ENCODE assay signal across 17 mouse cellular contexts in genomic region chr6:4733208-4733607, GRCm38 (mm10). TPM values are rescaled to one million over a fixed set of nuclear protein-coding genes. Genes with fewer than 3 reads are reported as not detected.
DNase-seq lines count a peak whose midpoint lies in the region; ATAC-seq lines count a peak whose summit lies in the region.
"Had no signal": no experiment of that assay in that cellular context is flagged by ENCODE, and none has a peak within 500 bp of the region (broad histone marks: within the 10 kb centered on the region; RNA-seq: fewer than 3 reads in every experiment).

No protein-coding gene starts in this region.

- DNase-seq in heart, adult 9 months (ENCODE audit: low spot score in 2 of 2), result no peak
- DNase-seq in midbrain, embryonic 10.5 days (ENCODE audit: low spot score), result no peak
- DNase-seq in ZHBTc4 (ENCODE audit: low read depth, low spot score), result peak; percentile 76
- DNase-seq in mesoderm, embryonic 11.5 days (ENCODE audit: low read depth, low spot score), result peak; percentile 61
- no peak for DNase-seq in layer of hippocampus, adult 8-10 months (ENCODE audit: low spot score in 2 of 2)
- no peak for DNase-seq in lung, postnatal 36 days
- DNase-seq: cerebellum, adult 8-10 months; kidney, postnatal 36 days; lung, embryonic 14.5 days; thymus, postnatal 36 days had no signal

- no peaks in the 10 kb centered on the region for H3K9me3 ChIP-seq in heart, embryonic 14.5 days (ENCODE audit: control insufficient read depth, low read length)
- no peaks in the 10 kb centered on the region for H3K9me3 ChIP-seq in midbrain, embryonic 10.5 days (replicated peaks)
- H3K9me3 ChIP-seq in midbrain, embryonic 15.5 days, result no peaks in the 10 kb centered on the region
- H3K9me3 ChIP-seq: embryonic facial prominence, embryonic 15.5 days; G1E; neural tube, embryonic 12.5 days had no signal

- no peak overlapping the region for H3K4me3 ChIP-seq in heart, embryonic 14.5 days (ENCODE audit: control insufficient read depth in 1 of 2, insufficient read depth in 1 of 2, low read depth in 1 of 2, low read length in 2 of 2)
- H3K4me3 ChIP-seq in midbrain, embryonic 10.5 days, result no peak overlapping the region
- no peak overlapping the region for H3K4me3 ChIP-seq in midbrain, embryonic 15.5 days
- H3K4me3 ChIP-seq: embryonic facial prominence, embryonic 15.5 days; neural tube, embryonic 12.5 days had no signal

- no peaks in the 10 kb centered on the region for H3K27me3 ChIP-seq in heart, embryonic 14.5 days (ENCODE audit: control insufficient read depth, insufficient read depth, low read length)
- H3K27me3 ChIP-seq in midbrain, embryonic 10.5 days (ENCODE audit: low read depth, poor library complexity, severe bottlenecking), result no peaks in the 10 kb centered on the region
- H3K27me3 ChIP-seq in midbrain, embryonic 15.5 days (replicated peaks), result no peaks in the 10 kb centered on the region
- H3K27me3 ChIP-seq: embryonic facial prominence, embryonic 15.5 days; neural tube, embryonic 12.5 days had no signal

- H3K4me2 ChIP-seq in heart, embryonic 14.5 days (ENCODE audit: low read length), result peak overlapping the region; percentile 17; the same call in 1 of the 2 replicates
- H3K4me2 ChIP-seq in midbrain, embryonic 15.5 days, result no peak overlapping the region
- H3K4me2 ChIP-seq: embryonic facial prominence, embryonic 15.5 days; lung, embryonic 14.5 days; midbrain, embryonic 11.5 days; neural tube, embryonic 12.5 days had no signal

- H3K27ac ChIP-seq in heart, embryonic 14.5 days (replicated peaks in 1 of 2; ENCODE audit: control insufficient read depth in 1 of 2, insufficient read depth in 1 of 2, low read depth in 2 of 2, low read length in 2 of 2), result peak overlapping the region; percentile 29 to 41; a peak in 1 of 4 replicates
- H3K27ac ChIP-seq in midbrain, embryonic 10.5 days (replicated peaks), result 0 out of 2 replicates have a peak overlapping the region, but pooled peaks have one; percentile 20
- no peak overlapping the region for H3K27ac ChIP-seq in midbrain, embryonic 15.5 days
- H3K27ac ChIP-seq: embryonic facial prominence, embryonic 15.5 days; neural tube, embryonic 12.5 days had no signal

- no peaks in the 10 kb centered on the region for H3K36me3 ChIP-seq in heart, embryonic 14.5 days (ENCODE audit: control insufficient read depth, insufficient read depth, low read length)
- H3K36me3 ChIP-seq in midbrain, embryonic 10.5 days, result peaks cover 20% of the 10 kb centered on the region
- no peaks in the 10 kb centered on the region for H3K36me3 ChIP-seq in midbrain, embryonic 15.5 days (replicated peaks)
- H3K36me3 ChIP-seq: embryonic facial prominence, embryonic 15.5 days; G1E; neural tube, embryonic 12.5 days had no signal

- H3K9ac ChIP-seq in heart, embryonic 14.5 days (ENCODE audit: low read length), result no peak overlapping the region
- no peak overlapping the region for H3K9ac ChIP-seq in midbrain, embryonic 15.5 days
- H3K9ac ChIP-seq: embryonic facial prominence, embryonic 15.5 days; lung, embryonic 14.5 days; neural tube, embryonic 12.5 days had no signal

- peak; percentile 59; the same call in 1 of the 2 replicates for ATAC-seq in heart, embryonic 14.5 days (ENCODE audit: insufficient number of reproducible peaks, insufficient read depth, low FRiP score, low read depth)
- ATAC-seq in midbrain, embryonic 15.5 days (replicated peaks), result no peak
- ATAC-seq: forebrain, embryonic 16.5 days had no signal

- peaks cover 15 to 20% of the 10 kb centered on the region in 2 experiments for H3K4me1 ChIP-seq in heart, embryonic 14.5 days (ENCODE audit: control insufficient read depth in 2 of 2, insufficient read depth in 2 of 2, low read length in 2 of 2)
- peaks cover 30% of the 10 kb centered on the region for H3K4me1 ChIP-seq in midbrain, embryonic 10.5 days
- H3K4me1 ChIP-seq in midbrain, embryonic 15.5 days, result peaks cover 10% of the 10 kb centered on the region

- WGBS in heart, embryonic 14.5 days, result 36% methylated on average over 8 of the region's 8 CpGs
- 74% methylated on average over 8 of the region's 8 CpGs for WGBS in midbrain, embryonic 10.5 days
- 76% methylated on average over 8 of the region's 8 CpGs for WGBS in midbrain, embryonic 15.5 days

RNA-seq across cellular contexts. Expression of gene Sgce, which starts 13.8 kb away (rescaled TPM):
- polyA plus RNA-seq in heart, embryonic 14.5 days (2014; fragmentation: Nextera tagmentation; extraction: Ambion mirVana), result 47.5 and 52.7 TPM in 2 replicates
- 65.2 and 67.6 TPM in 2 replicates for polyA plus RNA-seq in midbrain, embryonic 10.5 days (2016; fragmentation: Nextera tagmentation; extraction: Ambion mirVana)
- polyA plus RNA-seq in midbrain, embryonic 15.5 days (2015; fragmentation: Nextera tagmentation; extraction: Ambion mirVana), result 58.5 and 58.9 TPM in 2 replicates
- total RNA-seq in layer of hippocampus, adult 8-10 months (2022), result 10 to 100 TPM; 32.6 to 41.1 (median 36.9) TPM
- polyA plus RNA-seq: G1E had no signal

RNA-seq across cellular contexts. Expression of gene Peg10, which starts 13.9 kb away (rescaled TPM):
- 2.4 and 2.9 TPM in 2 replicates for polyA plus RNA-seq in heart, embryonic 14.5 days (2014; fragmentation: Nextera tagmentation; extraction: Ambion mirVana)
- 8.7 and 8.8 TPM in 2 replicates for polyA plus RNA-seq in midbrain, embryonic 10.5 days (2016; fragmentation: Nextera tagmentation; extraction: Ambion mirVana)
- 7.9 and 8.5 TPM in 2 replicates for polyA plus RNA-seq in midbrain, embryonic 15.5 days (2015; fragmentation: Nextera tagmentation; extraction: Ambion mirVana)
- 10 to 100 TPM in 3 of 4 experiments, 1 to 10 TPM in 1; 9.6 to 12.3 (median 10.8) TPM for total RNA-seq in layer of hippocampus, adult 8-10 months (2022)
- polyA plus RNA-seq: G1E had no signal

Comparison
In these comparisons a context has a peak if more than half of its experiments do, and no peak if none do; other contexts are left out.
1. DNase-seq: peak in ZHBTc4 (single experiment) and mesoderm, embryonic 11.5 days (single experiment); none in heart, adult 9 months (0 of 2), midbrain, embryonic 10.5 days (single experiment), layer of hippocampus, adult 8-10 months (0 of 2) and lung, postnatal 36 days (single experiment).